Mouse (Mus musculus): Measurements from ENCODE around the gene E2f8. TPM values are rescaled to one million over a fixed set of nuclear protein-coding genes. Genes with fewer than 3 reads are reported as not detected.
A peak's percentile ranks its signal among the peaks of the same experiment; 100 is the strongest.

Gene E2f8
- total RNA-seq, 2 experiments from 2014 or later: 68.2 to 71.3 TPM

- ATAC-seq (replicated peaks; ENCODE audit: low FRiP score, poor library complexity, severe bottlenecking): peak; percentile 70
Measured at GRCm38 (mm10) chr7:48894152-48894551, 12.8 kb upstream of the E2f8 start.

DNA sequence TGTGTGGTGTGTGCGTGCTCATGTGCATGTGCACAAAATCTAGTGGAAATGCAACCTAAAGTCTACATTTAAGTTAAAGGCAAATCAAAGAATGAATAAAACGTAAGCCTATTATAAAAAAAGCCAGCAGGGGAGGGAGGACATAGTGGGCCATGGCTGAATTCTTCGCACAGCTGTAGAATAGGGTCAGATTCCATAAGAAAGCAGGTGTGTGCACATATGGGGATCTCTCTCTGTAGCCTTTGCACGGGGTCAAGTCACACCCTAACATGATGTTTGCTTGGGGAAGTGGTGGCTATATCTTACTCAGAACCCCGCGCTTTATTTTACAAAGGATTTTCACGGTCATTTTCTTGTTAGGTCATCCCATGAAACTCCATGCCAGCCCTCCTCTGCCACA, 11.7 kb upstream of the E2f8 start:
- ATAC-seq (replicated peaks; ENCODE audit: low FRiP score, poor library complexity, severe bottlenecking): no peak

GRCm38 (mm10) chr7:48891029-48891428, 9.6 kb upstream of the E2f8 start:
- ATAC-seq (replicated peaks; ENCODE audit: low FRiP score, poor library complexity, severe bottlenecking): no peak

- no peak for ATAC-seq (replicated peaks; ENCODE audit: low FRiP score, poor library complexity, severe bottlenecking)
Measured at GRCm38 (mm10) chr7:48888751-48889150, 7.4 kb upstream of the E2f8 start.

DNA sequence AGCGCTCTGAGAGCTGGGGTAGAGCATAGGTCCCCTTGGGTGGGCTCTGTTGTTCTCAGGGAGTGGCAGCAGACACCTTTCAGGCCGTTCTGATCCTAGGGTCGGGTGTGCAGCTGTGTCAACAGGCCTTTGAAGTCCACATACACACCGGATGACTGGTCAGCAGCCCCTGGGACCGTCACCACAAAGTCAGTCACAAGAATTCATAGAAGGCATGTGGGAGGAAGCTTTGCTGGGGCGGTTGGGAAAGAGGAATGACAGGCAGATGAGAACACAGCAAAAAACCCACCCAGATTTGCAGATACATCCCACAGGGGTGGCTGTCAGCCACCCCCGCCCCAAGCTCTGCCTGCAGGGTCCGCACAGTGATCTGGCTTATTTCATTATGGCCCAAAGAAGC, 6.6 kb upstream of the E2f8 start:
- ATAC-seq (replicated peaks; ENCODE audit: low FRiP score, poor library complexity, severe bottlenecking): no peak

GRCm38 (mm10) chr7:48884266-48884611, 2.8 kb upstream of the E2f8 start:
- ATAC-seq (replicated peaks; ENCODE audit: low FRiP score, poor library complexity, severe bottlenecking): no peak

GRCm38 (mm10) chr7:48883525-48884265, 2.3 kb upstream of the E2f8 start:
- no peak for ATAC-seq (replicated peaks; ENCODE audit: low FRiP score, poor library complexity, severe bottlenecking)

DNA sequence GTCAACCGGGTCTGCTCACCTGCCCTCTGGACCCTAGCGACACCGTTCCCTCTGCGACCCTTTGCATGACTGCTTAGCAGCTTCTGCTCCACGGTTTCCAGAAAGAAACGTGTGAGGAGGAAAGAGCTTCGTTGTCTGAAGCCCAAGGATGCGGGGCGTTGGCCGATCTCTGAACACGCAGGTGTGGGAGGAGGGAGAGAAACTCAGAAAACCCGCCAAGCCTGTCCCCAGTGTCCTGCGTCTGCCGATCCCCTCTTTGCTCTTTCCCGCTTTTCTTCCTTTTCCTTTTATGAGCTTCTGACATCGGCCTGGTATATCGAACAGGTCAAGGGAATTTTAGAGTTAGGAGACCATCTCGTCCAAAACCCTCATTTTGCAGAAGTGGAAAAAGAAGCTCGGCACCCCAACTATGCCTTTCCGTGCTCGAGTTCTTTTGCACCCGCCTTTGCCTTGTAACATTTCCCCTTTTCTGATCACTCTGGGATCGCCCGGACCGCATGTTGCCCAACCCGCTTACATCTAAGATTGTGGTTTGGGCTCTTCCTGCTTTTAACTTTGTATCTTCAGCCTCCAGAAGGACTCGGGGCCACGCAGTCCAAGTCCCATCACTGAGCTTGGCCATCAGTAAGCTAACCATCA, 694 bp upstream of the E2f8 start:
- ATAC-seq (replicated peaks; ENCODE audit: low FRiP score, poor library complexity, severe bottlenecking): peak; percentile 48

DNA sequence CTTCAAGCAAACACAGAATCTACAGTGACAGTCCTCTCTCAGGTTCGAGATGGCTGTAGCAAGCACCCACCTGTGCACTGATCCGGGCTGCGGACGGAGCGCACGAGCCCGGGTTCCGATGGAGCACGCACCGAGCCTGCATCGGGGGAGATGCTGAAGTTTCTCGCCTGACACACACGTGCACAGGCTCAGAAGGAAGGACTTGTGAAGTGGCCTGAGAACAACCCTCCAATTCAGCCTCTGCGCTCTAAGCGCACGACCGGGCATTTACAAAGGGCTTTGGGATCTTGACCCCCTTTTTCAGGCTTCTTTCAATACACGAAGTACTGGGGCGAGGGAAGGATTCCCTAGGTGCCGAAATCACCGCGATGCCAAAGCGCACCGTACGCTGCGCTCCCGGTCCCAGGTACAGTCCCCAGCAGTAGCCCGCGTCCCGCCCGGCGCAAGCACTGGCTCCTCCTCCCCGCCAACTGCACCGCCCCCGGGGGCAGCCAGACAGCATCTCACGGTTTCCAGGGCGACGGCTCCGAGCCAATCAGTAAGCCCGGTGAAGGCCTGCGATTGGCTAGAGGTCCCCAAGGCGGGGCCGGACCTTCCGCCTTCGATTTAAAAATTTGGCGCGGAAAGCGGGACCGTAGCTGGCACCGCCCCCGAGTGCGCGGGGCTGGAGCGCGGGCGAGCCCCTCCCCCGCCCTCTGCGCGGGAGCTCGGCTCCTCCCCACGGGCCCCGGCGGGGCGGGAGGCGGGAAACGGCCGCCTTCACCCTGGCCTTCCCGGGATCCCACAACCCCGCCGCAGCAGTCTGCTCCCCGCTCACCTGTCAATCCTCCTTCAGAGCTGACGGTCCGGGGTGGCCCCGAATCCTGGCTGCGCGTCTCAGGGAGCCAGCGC, 560 bp downstream of the E2f8 start:
- peak; percentile 86 for ATAC-seq (replicated peaks; ENCODE audit: low FRiP score, poor library complexity, severe bottlenecking)

GRCm38 (mm10) chr7:48879574-48879973, 1.8 kb downstream of the E2f8 start:
- ATAC-seq (replicated peaks; ENCODE audit: low FRiP score, poor library complexity, severe bottlenecking): 0 out of 2 replicates have a peak, but pooled peaks have one; percentile 30

- no peak for ATAC-seq (replicated peaks; ENCODE audit: low FRiP score, poor library complexity, severe bottlenecking)
Measured at GRCm38 (mm10) chr7:48877786-48878390, 3.5 kb downstream of the E2f8 start.

- ATAC-seq (replicated peaks; ENCODE audit: low FRiP score, poor library complexity, severe bottlenecking): no peak
Measured at GRCm38 (mm10) chr7:48876526-48876925, 4.9 kb downstream of the E2f8 start.

DNA sequence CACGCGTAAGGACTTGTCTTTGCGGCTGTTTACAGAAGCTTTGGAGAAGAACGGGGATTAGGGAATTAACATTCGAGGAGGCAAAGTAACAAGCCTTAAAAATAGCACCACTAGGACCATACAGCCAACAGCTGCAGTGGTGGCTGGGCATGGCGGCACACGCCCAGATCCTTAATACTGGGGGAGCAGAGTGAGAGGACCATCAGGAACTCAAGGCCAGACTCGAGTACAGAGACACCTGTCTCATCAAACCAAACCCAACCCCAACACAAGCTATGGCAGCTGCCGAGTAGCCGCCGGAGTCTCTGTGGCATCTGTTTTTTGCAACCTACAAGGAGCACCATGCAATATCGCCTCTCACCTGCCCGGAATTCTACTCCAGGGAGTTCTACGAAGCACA, 6.3 kb downstream of the E2f8 start:
- ATAC-seq (replicated peaks; ENCODE audit: low FRiP score, poor library complexity, severe bottlenecking): no peak

DNA sequence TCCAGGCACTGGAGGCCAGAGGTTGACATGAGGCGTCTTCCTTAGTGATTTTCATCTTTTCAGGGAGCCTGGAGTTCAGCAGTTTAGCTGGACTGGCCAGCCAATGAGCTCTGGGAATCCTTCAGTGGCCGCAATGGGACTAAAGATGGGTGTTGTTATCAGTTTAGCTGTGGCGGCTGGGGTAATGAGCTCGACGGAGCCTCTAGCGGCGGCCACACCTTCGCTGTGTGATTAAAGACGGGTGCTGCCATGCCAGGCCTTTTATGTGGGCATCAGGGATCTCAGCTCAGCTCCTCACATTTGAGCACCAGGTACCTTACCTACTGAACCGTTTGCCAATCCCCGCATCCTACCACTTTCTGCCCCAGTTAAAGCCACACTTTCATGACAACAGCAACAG, 10.1 kb downstream of the E2f8 start:
- ATAC-seq (replicated peaks; ENCODE audit: low FRiP score, poor library complexity, severe bottlenecking): peak; percentile 59; the same call in 1 of the 2 replicates

DNA sequence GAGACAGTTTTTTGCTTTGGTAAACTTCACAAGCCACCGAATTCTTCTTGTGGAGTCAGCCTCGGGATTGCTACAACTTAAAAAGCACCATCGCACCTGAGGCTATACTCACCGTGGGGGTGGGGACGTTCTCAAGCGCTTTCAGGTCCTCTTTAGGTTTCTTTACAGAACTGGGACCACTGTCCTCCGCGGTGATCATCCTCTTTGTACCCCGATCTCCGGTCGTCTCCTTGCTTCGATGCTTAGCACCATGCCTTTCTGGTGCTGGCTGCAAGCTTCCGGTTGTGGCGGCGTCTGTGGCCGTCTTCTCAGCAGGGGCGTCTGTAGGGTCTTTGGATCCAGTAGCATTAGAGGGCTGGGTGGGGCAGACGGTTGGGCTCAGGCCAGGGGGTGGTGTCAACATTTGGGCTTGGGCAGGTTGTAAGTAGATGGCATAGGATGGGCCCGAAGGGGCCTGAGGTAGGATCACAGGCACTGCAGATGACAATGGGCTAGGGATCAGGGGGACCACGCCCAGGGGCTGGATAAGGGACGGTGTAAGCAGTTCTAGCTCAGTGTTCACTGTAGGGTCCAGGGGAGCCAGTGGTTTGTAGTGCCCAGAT, 10.7 kb downstream of the E2f8 start:
- ATAC-seq (replicated peaks; ENCODE audit: low FRiP score, poor library complexity, severe bottlenecking): no peak

GRCm38 (mm10) chr7:48870144-48870543, 11.3 kb downstream of the E2f8 start:
- no peak for ATAC-seq (replicated peaks; ENCODE audit: low FRiP score, poor library complexity, severe bottlenecking)

GRCm38 (mm10) chr7:48867576-48867975, 13.8 kb downstream of the E2f8 start:
- ATAC-seq (replicated peaks; ENCODE audit: low FRiP score, poor library complexity, severe bottlenecking): peak; percentile 32; the same call in 1 of the 2 replicates

DNA sequence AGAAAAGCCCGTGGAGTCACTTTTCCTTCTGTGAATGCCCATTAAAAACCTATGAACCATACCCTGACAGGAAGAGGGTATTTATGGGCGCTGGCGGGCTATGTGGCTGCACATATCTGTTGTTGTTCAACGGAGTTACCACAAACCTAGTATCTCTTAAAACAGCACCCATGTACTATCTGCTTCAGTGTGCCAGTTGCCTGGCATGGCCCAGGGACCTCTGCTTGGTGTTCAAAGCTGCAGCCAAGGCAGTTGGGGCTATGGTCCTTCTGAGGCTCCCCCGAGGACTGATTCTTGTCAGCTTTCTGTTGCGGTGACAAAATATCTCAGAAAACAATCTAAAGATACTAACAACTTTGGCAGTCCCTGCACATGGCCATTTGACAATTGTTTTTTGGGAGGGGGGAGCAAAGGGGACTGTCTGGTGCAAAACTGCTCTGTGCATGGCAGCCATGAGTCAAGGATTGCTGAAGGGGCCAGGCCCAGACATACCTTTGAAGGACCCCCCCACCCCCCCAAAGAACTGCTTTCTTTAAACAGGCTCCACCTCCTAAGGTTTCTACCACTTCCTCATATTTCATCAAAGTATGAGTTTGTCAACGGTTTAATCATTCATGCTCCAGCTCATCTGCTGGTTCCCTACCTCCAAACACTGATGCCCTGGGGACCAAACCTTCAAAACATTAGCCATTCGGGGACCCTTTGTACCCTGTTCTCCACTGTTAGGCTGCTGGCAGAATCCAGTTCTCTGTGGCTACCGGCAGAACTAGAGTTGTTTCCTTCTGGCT, 16.5 kb downstream of the E2f8 start:
- no peak for ATAC-seq (replicated peaks; ENCODE audit: low FRiP score, poor library complexity, severe bottlenecking)

- no peak for ATAC-seq (replicated peaks; ENCODE audit: low FRiP score, poor library complexity, severe bottlenecking)
Measured at GRCm38 (mm10) chr7:48864199-48864598, 17.2 kb downstream of the E2f8 start.
